Mouse (Mus musculus) layer of hippocampus, adult 9-10 months (tissue): ENCODE data around the gene Rfx8.

ENCODE experiments used
- DNase-seq: peaks from one replicate; pipeline ENCODE4 v3.0.0; 2022; ENCODE audit warnings: low spot score

The Rfx8 gene

GRCm38 (mm10) chr1:39734881-39735280 is 14.1 kb upstream of the Rfx8 start:
- no peak for DNase-seq

- no peak for DNase-seq
Observed at GRCm38 (mm10) chr1:39734311-39734710, 13.5 kb upstream of the Rfx8 start.

GRCm38 (mm10) chr1:39733876-39734275 is 13.1 kb upstream of the Rfx8 start:
- no peak for DNase-seq

- no peak for DNase-seq
Observed at GRCm38 (mm10) chr1:39732081-39732480, 11.3 kb upstream of the Rfx8 start.

GRCm38 (mm10) chr1:39731543-39731942 is 10.7 kb upstream of the Rfx8 start:
- DNase-seq, result no peak

GRCm38 (mm10) chr1:39730868-39731267 is 10.1 kb upstream of the Rfx8 start:
- no peak for DNase-seq

- DNase-seq, result no peak
Observed at GRCm38 (mm10) chr1:39729919-39730318, 9.1 kb upstream of the Rfx8 start.

GRCm38 (mm10) chr1:39721351-39721726 is 542 bp upstream of the Rfx8 start:
- DNase-seq, result no peak

- no peak for DNase-seq
Observed at GRCm38 (mm10) chr1:39720186-39720585, 611 bp downstream of the Rfx8 start.

GRCm38 (mm10) chr1:39715551-39715950 is 5.2 kb downstream of the Rfx8 start:
- DNase-seq, result no peak

- DNase-seq, result no peak
Observed at GRCm38 (mm10) chr1:39714729-39715128, 6.1 kb downstream of the Rfx8 start.

- no peak for DNase-seq
Observed at GRCm38 (mm10) chr1:39713842-39714658, 6.7 kb downstream of the Rfx8 start.

GRCm38 (mm10) chr1:39713300-39713699 is 7.5 kb downstream of the Rfx8 start:
- DNase-seq, result no peak

GRCm38 (mm10) chr1:39712261-39712660 is 8.5 kb downstream of the Rfx8 start:
- DNase-seq, result no peak

- no peak for DNase-seq
Observed at GRCm38 (mm10) chr1:39710604-39711003, 10.2 kb downstream of the Rfx8 start.

- DNase-seq, result no peak
Observed at GRCm38 (mm10) chr1:39710016-39710415, 10.8 kb downstream of the Rfx8 start.

GRCm38 (mm10) chr1:39708778-39709177 is 12.0 kb downstream of the Rfx8 start:
- DNase-seq, result no peak

- DNase-seq, result no peak
Observed at GRCm38 (mm10) chr1:39702216-39703046, 18.4 kb downstream of the Rfx8 start.

- DNase-seq, result no peak
Observed at GRCm38 (mm10) chr1:39701274-39701602, 19.6 kb downstream of the Rfx8 start.

- no peak for DNase-seq
Observed at GRCm38 (mm10) chr1:39700599-39701273, 20.1 kb downstream of the Rfx8 start.

GRCm38 (mm10) chr1:39698456-39698855 is 22.3 kb downstream of the Rfx8 start:
- no peak for DNase-seq

- no peak for DNase-seq
Observed at GRCm38 (mm10) chr1:39695198-39695597, 25.6 kb downstream of the Rfx8 start.

GRCm38 (mm10) chr1:39694756-39695155 is 26.0 kb downstream of the Rfx8 start:
- no peak for DNase-seq
